Mouse (Mus musculus) kidney, postnatal 10 days (tissue): ENCODE results near the gene Gm10377.
"Not testable (repeated sequence)": the region's sequence is repeated elsewhere in the genome, so short reads cannot be mapped to it uniquely, and the experiment has no call there.

Experiments used
- DNase-seq: peaks from one replicate; pipeline ENCODE4 v3.0.0; 2021; ENCODE audit warnings: mixed read lengths

Gm10377 gene

DNA sequence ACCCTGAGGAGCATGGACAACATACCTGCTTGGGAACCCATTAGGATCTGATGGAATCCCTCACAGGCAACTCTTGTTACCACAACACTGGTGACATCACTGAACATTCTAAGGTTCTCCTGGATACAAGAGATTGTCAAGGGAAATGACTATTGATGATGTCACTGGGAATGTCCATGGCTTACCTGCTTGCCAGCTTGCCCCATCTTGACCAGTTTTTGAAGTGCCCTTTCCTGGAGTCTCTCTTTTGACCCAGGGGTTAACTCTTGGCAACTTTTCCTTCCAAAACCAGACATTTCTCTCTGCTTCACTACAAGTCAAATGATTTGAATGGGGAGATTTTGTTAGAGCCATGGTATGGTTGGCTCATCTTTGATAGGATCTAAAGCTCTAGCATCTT, at the start of gene Gm10377:
Gm10377 (minus strand) TSS at position 101 of the 400 bp plus-strand sequence.
- not testable (repeated sequence) for DNase-seq

DNA sequence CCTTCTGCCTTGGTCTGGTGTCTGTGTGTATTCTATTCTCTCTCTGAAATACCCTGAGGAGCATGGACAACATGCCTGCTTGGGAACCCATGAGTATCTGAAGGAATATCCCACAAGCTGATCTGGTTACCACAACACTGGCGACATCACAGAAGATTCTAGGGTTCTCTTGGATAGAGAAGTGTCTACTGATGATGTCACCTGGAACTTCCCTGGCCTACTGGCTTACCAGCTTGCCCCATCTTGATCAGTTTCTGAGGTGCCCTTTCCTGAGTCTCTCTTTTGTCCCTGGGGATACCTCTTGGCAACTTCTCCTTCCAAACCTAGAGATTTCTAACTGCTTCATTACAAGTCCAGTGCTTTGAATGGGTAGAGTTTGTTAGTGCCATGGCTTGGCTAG, 29.1 kb downstream of the Gm10377 start, which contains the start of gene Gm3015:
Gm3015 (minus strand) TSS at position 101 of the 400 bp plus-strand sequence.
- not testable (repeated sequence) for DNase-seq
